Mouse (Mus musculus) megakaryocyte, embryonic 14.5 days (primary cell): ENCODE results near the gene Gm38392. TPM values are rescaled to one million over a fixed set of nuclear protein-coding genes. Genes with fewer than 3 reads are reported as not detected.

ENCODE experiments used
- H3K27me3 ChIP-seq: replicated peaks from 2 replicates; pipeline ENCODE3; 2012; ENCODE audit warnings: inconsistent platforms
- H3K36me3 ChIP-seq: replicated peaks from 2 replicates; pipeline ENCODE3; 2012; ENCODE audit warnings: low read length, inconsistent platforms, mixed read lengths
- H3K4me1 ChIP-seq: 2 replicates; pipeline ENCODE4 v1.6.1; 2012; ENCODE audit warnings: inconsistent platforms
- H3K4me3 ChIP-seq: replicated peaks from 2 replicates; pipeline ENCODE3; 2012; ENCODE audit warnings: moderate library complexity, mild to moderate bottlenecking, inconsistent platforms
- H3K9me3 ChIP-seq: 2 replicates; pipeline ENCODE4 v1.6.1; 2012; ENCODE audit warnings: inconsistent platforms
- FLI1 ChIP-seq: IDR thresholded peaks from 2 replicates; pipeline ENCODE4 v1.6.1; 2012; ENCODE audit warnings: low read length, inconsistent platforms, mixed read lengths
- GATA1 ChIP-seq: IDR thresholded peaks from 3 replicates; pipeline ENCODE4 v1.6.1; 2012; ENCODE audit warnings: mixed read lengths, low read length, inconsistent platforms, borderline replicate concordance
- polyA plus RNA-seq: library from polyadenylated mRNA; stranded (reverse); fragments of >175 nt; gene quantifications from 2 replicates; pipeline ENCODE4 v1.2.3, GENCODE M21; 2012; ENCODE audit warnings: low replicate concordance; ENCODE audit not compliant: insufficient read depth

Gm38392 gene
- polyA plus RNA-seq, 1 experiment, result not detected

DNA sequence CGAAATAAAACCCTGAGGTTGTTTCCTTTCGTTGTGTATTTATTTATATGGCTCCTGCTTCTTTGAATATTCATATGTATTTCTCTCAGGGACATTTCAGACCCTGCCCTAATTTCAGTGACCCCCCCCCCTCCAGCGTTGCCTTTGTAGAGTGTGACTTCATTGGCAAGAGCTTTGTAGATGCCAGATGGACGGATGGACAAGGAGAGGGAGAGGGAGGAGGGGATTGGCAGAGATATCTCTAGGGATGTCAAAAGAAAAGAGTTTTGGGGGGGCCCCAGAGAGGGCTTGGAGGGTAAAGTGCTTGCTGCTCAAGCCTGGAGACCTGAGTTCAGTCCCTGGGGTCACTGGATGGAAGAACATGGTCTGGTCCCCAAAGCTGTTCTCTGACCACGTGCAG lies 83.6 kb downstream of the Gm38392 start:
- no peak overlapping the region for H3K4me3 ChIP-seq
- no peaks in the 10 kb centered on the region for H3K36me3 ChIP-seq
- H3K27me3 ChIP-seq, result peaks cover 99% of the 10 kb centered on the region
- H3K9me3 ChIP-seq, result no peaks in the 10 kb centered on the region
- TF ChIP-seq GATA1, result no peak
- no peak for TF ChIP-seq FLI1
- peaks cover 11% of the 10 kb centered on the region for H3K4me1 ChIP-seq

DNA sequence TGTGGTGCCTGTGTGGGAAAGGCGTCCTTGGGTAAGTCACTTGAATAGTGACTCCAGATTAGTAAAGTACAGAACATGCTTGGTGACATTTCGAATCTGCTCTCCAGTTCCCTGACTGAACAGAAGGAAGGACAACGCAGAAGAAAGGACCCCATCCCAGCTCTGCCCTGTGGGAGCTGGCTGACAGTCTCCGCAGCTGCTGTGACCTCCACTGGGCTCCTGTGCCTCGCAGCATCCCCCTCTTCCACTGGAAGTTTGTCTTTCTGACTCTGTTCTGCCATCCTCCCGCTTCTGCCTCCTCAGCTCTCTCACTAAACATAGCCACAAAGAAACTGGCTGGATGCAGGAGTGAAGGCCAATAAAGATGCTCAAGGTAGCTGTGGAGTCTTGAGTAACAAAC lies 84.0 kb downstream of the Gm38392 start:
- no peaks in the 10 kb centered on the region for H3K36me3 ChIP-seq
- TF ChIP-seq FLI1 (no peak), GATA1 (no peak)
- no peak overlapping the region for H3K4me3 ChIP-seq
- H3K27me3 ChIP-seq, result peaks cover 99% of the 10 kb centered on the region
- H3K9me3 ChIP-seq, result no peaks in the 10 kb centered on the region
- peaks cover 11% of the 10 kb centered on the region for H3K4me1 ChIP-seq

GRCm38 (mm10) chr3:88201640-88202039 lies 85.4 kb downstream of the Gm38392 start:
- Histone ChIP-seq H3K36me3 (no peaks in the 10 kb centered on the region), H3K4me1 (peaks cover 11% of the 10 kb centered on the region), H3K9me3 (no peaks in the 10 kb centered on the region), H3K27me3 (peaks cover 99% of the 10 kb centered on the region), H3K4me3 (no peak overlapping the region)
- no peak for TF ChIP-seq GATA1
- no peak for TF ChIP-seq FLI1

DNA sequence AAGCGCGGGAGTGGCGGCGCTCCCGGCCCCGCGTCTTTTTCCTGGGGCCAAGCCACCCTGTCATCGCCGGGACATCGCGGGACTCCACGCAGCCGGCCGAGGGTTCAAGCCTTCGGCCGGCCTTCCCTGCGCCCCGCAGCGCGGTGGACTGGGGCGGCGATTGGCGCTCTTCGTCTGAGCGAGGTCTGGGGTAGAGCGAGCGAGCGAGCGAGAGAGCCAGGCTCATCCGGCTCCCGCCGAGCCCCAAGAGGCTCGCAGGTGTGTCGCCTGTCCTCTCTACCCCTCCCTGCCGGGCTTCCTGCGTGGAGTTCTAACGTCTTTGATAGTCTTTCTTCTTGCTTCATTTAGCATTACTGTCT lies 86.1 kb downstream of the Gm38392 start:
- Histone ChIP-seq H3K36me3 (no peaks in the 10 kb centered on the region), H3K4me3 (no peak overlapping the region), H3K27me3 (peaks cover 96% of the 10 kb centered on the region), H3K4me1 (peaks cover 11% of the 10 kb centered on the region), H3K9me3 (no peaks in the 10 kb centered on the region)
- TF ChIP-seq GATA1 (no peak), FLI1 (no peak)

DNA sequence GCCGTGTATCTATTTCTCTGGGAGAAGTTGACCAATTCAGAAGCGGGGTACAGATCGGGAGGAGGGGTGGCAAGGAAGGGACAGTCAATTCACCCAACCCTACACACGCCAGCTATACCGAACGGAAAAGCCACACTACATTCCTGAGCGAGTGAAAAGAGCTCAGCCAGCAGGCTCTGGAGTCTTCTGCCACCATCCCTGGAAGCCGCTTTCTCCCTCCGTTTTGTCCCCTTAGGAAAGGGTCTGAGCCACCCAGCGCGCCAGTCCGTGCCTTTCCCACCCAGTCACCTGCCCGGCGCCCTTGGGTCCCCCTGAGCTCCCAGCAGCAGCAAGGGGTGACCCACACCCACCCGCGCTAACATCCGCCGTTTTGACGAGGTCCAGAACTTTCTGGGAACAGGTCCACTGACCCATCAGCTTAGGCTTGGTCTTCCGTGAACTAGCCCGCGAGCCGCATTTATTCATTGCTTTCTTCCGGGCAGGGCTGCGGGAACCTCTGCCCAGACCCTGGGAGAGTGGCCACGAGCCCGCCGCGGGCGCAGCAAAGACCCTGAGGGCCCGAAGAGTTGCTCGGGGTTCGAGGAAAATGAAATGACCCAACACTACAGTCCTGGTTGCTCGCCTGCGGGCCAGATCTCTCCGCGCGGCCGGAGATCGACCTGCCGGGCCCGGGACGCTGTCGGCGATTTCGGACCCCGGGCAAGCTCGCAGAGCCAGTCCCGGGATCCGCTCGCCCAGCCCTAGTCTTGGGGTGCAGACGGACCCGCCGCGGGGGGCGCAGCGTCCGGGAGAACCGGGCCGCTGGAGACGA lies 86.6 kb downstream of the Gm38392 start:
- no peak for TF ChIP-seq GATA1
- no peak for TF ChIP-seq FLI1
- no peaks in the 10 kb centered on the region for H3K36me3 ChIP-seq
- peaks cover 17% of the 10 kb centered on the region for H3K4me1 ChIP-seq
- no peaks in the 10 kb centered on the region for H3K9me3 ChIP-seq
- peaks cover 96% of the 10 kb centered on the region for H3K27me3 ChIP-seq
- H3K4me3 ChIP-seq, result no peak overlapping the region

GRCm38 (mm10) chr3:88199541-88200110 lies 87.4 kb downstream of the Gm38392 start:
- no peak overlapping the region for H3K4me3 ChIP-seq
- H3K27me3 ChIP-seq, result peaks cover 93% of the 10 kb centered on the region
- peaks cover 17% of the 10 kb centered on the region for H3K4me1 ChIP-seq
- TF ChIP-seq FLI1 (no peak), GATA1 (no peak)
- no peaks in the 10 kb centered on the region for H3K36me3 ChIP-seq
- peaks cover under 1% of the 10 kb centered on the region; the same call in 1 of the 2 replicates for H3K9me3 ChIP-seq

DNA sequence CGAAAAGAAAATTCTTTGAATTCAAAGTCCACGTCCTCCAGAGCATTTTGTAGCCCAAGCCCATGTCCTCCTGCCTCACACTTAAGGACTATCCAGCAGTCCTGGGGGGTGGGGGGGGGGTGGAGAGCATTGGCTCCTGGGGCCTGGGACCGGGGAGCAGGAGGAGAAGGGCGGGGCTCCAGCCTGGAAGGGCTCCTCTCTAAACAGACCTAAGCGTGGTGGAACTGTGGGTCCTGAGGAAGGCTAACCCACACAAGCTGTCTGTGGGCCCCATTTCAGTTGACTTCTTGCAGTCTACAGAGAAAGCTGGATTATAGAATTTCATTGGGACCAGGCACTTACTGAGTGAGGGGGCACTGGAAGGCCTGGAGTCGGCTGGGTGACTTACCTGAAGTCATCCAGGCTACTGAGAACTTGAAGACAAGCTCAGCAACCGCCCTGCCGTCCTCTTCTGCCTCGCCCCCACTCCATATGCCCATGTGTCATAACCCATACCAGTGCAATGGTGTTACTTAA lies 88.4 kb downstream of the Gm38392 start:
- peaks cover 17% of the 10 kb centered on the region for H3K4me1 ChIP-seq
- TF ChIP-seq GATA1, result no peak
- no peak for TF ChIP-seq FLI1
- peaks cover 93% of the 10 kb centered on the region for H3K27me3 ChIP-seq
- no peaks in the 10 kb centered on the region for H3K36me3 ChIP-seq
- H3K4me3 ChIP-seq, result no peak overlapping the region
- H3K9me3 ChIP-seq, result peaks cover 10% of the 10 kb centered on the region

GRCm38 (mm10) chr3:88197741-88198504 lies 89.1 kb downstream of the Gm38392 start:
- Histone ChIP-seq H3K4me3 (no peak overlapping the region), H3K4me1 (peaks cover 17% of the 10 kb centered on the region), H3K27me3 (peaks cover 93% of the 10 kb centered on the region), H3K36me3 (no peaks in the 10 kb centered on the region), H3K9me3 (peaks cover 16% of the 10 kb centered on the region)
- TF ChIP-seq FLI1, result no peak

Other genes with a start within 250 kb of the Gm38392 start
- gene Gpatch4, start 244.1 kb downstream of the Gm38392 start, polyA plus RNA-seq, result 5.3 and 18.9 TPM in 2 replicates
- gene Naxe, start 228.7 kb downstream of the Gm38392 start, polyA plus RNA-seq, result 30.3 and 44.6 TPM in 2 replicates
- gene Ttc24, start 208.9 kb downstream of the Gm38392 start, polyA plus RNA-seq, result not detected in 2 replicates
- 3.3 and 6.8 TPM in 2 replicates for gene Iqgap3, start 205.2 kb downstream of the Gm38392 start, polyA plus RNA-seq
- gene Mef2d, start 144.8 kb downstream of the Gm38392 start, polyA plus RNA-seq, result 60.2 and 145 TPM in 2 replicates
- gene Rhbg, start 32.5 kb downstream of the Gm38392 start, polyA plus RNA-seq, result not detected in 2 replicates
- 2.0 TPM in 1 of 2 replicates, not detected in the other for gene Tsacc, start 9.8 kb upstream of the Gm38392 start, polyA plus RNA-seq
- gene Cct3, start 9.9 kb upstream of the Gm38392 start, polyA plus RNA-seq, result 7.1 and 29.4 TPM in 2 replicates
- gene Glmp, start 37.8 kb upstream of the Gm38392 start, polyA plus RNA-seq, result 31.1 and 138 TPM in 2 replicates
- 2.3 TPM in 1 of 2 replicates, not detected in the other for gene Tmem79, start 48.9 kb upstream of the Gm38392 start, polyA plus RNA-seq
- gene Smg5, start 49.0 kb upstream of the Gm38392 start, polyA plus RNA-seq, result 39.8 and 77.9 TPM in 2 replicates
- gene Paqr6, start 77.4 kb upstream of the Gm38392 start, polyA plus RNA-seq, result not detected in 2 replicates
- not detected in 2 replicates for gene Bglap3, start 85.5 kb upstream of the Gm38392 start, polyA plus RNA-seq
- gene Bglap2, start 91.5 kb upstream of the Gm38392 start, polyA plus RNA-seq, result not detected in 2 replicates
- not detected in 2 replicates for gene Bglap, start 97.3 kb upstream of the Gm38392 start, polyA plus RNA-seq
- gene Pmf1, start 123.1 kb upstream of the Gm38392 start, polyA plus RNA-seq, result 73.6 and 114 TPM in 2 replicates
- gene Slc25a44, start 137.9 kb upstream of the Gm38392 start, polyA plus RNA-seq, result 6.7 and 7.2 TPM in 2 replicates
- 8.4 and 26.0 TPM in 2 replicates for gene Sema4a, start 174.0 kb upstream of the Gm38392 start, polyA plus RNA-seq
- gene Lmna, start 222.7 kb upstream of the Gm38392 start, polyA plus RNA-seq, result 607 and 1,158 TPM in 2 replicates
- 0.83 and 1.6 TPM in 2 replicates for gene Mex3a, start 245.2 kb upstream of the Gm38392 start, polyA plus RNA-seq